Mouse (Mus musculus) embryo, embryonic 11 days (tissue): ENCODE results near the gene AL731706.1.
"Not testable (repeated sequence)": the region's sequence is repeated elsewhere in the genome, so short reads cannot be mapped to it uniquely, and the experiment has no call there.

Source experiments
- DNase-seq: peaks from one replicate; pipeline ENCODE4 v3.0.0-alpha.2; 2015

AL731706.1 gene

DNA sequence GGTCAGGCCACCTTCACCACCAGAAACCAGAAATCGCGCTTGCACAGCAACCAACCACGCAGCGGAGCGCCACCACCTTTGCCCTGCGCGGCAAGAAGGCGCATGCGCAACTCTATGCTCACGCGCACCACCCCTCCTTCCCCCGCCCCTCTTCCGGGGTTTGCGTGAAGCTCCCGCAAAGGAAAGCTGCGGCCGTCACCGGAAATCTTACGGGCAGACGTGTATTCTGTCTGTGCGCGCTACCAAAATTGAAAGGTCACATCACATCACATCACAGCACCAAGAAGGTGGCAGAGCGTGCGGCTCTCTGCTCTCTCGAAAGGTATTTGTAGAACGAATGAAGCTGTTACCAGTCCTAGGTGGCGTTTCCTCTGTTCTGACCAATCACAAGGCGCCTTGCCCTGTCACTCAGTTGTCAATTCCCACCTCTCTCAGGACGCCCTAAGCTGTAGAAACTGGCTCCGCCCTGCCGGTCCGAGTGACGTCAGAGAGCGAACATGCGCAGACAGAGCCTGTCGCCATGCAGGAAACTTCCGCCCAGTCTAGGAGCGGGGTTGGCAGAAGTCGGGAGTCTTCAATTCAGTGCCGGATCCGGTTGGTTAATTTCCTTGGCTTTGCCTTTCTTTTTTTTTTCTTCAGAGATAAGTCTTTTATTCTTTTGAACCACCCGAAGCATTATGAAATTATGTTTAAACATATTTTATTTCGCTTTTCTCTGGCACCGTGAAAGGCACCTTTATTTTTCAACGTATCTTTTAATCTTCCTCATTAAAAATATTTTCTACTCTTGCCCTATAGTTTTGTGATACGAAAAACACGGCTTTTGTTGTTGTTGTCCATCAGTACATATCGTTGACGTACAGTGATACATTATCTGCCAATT, at the start of gene AL731706.1, which contains the start of the genes Slx4ip and Mkks:
AL731706.1 (minus strand) TSS at position 322 of the 883 bp plus-strand sequence.
Slx4ip (plus strand) TSS at position 151 of the 883 bp plus-strand sequence.
Mkks (minus strand) TSS at position 322 of the 883 bp plus-strand sequence.
- peak; percentile 98 for DNase-seq

DNA sequence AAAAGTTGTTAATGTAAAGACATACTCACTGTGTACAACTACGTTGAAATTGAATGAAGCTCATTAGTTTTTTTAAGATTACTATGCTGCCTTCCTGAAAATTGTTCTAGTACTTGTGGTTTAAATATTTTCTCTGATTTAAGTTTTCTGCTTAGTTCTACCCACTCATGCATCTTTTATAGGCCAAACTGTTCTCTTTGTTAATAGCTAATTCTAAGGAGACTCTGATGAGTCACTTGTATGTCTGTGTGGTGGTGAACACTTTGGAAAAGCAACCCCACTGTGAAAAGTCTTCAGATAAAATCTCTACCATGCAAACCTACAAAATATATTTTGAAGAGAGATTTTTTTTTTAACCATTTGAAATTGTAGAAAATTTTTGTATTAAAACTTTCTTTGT, 47.1 kb upstream of the AL731706.1 start:
- DNase-seq = no peak

DNA sequence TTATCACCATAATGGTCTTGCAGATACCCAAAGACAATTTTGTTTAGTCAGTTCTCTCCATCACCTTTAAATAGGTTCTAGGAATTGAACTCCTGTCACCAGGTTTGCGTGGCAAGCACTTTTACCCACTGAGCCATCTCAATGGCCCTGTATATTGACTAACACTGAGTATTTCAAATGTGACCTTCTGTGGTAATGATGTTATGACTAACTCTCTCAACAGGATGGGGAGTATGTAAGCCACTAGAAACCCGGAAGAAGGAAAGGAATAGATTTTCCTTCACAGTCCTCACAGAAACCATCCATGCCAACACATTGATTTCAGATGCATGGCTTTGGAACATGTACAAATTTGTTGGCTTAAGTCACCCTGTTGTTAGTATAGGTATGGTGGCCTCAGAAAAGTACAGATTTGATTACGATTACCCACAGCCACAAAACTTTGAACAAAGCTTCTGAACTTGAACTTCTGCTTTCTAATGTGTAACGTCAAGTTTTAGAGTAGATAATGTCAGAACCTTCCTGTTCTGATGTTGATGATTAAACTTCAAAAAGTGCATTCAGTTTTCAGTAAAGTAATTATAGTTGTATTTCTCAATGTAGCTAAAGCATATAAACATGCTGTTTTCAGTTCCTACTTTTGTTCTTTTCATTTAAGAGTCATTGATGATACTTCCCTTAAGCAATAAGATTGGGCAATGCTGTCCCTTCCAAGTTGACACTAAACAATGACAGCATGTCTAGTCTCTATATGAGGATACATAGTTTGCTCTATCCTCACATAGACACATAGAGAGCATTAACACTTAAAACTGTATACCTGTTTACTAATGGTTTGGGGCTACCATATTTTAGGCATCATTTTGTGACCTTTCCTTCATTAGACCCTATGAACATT, 45.5 kb upstream of the AL731706.1 start:
- DNase-seq = no peak

DNA sequence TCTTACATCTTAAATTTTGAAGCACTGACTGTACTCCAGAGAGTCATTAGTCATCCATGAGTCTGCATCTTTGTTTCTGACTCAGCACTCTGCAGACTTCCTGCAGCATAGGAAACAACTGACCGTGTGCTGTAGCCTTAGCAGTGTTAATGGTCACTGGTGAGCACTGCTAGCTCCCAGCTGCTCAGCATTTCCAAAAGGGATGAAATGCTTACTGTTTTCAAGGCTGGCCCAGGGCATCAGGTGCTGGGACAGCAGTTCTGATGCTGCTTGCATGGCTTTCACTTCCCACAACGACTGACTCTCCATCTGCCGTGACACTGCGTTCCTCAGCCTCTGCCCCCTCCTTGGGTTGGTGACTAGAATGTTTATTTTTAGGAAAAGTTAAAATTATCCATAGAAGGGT, 29.8 kb upstream of the AL731706.1 start:
- DNase-seq = peak; percentile 32

DNA sequence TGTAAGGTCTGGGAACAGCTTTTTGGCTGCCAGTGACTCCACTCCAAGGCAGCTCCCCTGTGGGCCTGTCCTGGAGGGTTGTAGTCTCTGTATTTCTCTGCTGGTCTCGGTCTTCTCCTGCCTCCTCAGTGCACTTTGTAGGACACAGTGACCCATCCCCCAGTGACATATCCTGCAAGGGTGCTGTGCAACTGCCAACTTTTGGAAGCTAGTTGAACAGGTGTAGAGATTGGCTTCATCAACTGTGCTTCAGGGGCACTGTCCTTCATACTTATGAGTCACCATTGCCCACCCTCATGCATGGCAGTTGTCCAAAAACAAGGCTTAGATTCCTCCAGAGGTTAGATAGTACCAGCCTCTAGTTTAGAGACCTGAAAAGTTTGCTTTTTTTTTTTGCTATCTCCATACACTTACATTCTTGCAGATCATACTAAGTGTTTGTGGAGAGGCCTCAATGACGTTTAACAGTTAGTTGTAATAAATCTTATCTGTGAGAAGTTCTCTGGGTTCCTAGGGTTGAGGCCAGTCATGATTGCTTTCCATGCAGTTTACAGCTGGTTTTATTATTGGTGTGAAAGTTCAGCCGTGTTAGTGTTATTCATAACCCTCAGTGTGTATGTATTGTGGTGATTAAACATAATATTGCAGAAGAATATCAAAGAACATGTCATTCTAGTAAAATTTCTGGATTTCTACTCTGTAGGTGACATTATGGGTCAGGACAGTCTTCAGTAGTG, 29.2 kb upstream of the AL731706.1 start:
- no peak for DNase-seq

DNA sequence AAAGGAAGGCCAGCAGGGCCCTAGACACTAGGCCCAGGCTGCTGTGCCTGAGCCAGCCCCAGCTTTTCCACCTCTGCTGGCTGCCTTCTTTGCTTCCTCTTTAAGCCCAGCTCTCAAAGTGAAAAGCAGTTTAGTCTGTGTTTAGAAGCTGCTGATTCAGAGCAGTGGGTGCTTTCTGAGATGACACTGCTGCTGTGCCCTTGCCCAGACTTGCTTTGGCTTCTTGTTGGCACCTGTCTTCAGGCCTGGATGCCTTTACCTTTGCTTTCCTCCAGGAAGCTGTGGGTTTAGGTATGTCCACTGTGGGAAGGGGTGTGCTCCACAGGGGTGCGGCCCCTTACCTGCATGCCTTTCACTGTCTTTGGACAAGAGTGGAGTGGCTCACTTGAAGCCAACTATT, 28.2 kb upstream of the AL731706.1 start:
- DNase-seq = no peak

DNA sequence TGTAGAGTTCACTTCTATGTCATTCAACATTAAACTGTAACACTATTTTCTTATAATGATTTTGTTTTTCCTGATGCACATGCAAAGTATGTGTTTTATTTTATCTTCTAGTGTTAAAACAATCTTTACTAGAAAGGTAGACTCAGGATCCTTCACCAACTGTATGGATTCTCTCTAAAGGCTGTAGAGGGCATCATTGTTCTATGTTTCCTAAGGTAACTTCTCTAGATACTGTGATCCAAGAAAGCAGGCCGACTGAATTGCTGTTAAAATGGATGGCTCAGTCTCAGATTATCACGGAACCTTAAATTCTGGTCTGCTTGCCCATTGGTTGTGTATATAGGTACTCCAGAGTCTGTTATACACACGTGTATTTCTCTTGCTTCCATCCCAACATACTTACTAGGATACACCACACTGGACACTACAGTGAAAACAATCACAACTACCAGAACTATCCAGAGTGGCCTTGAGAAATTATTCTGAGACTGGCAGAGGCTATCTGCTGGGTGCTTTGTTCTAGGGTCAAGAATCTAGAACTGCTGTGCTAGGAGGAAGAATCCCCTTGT, 23.2 kb upstream of the AL731706.1 start:
- peak; percentile 56 for DNase-seq

DNA sequence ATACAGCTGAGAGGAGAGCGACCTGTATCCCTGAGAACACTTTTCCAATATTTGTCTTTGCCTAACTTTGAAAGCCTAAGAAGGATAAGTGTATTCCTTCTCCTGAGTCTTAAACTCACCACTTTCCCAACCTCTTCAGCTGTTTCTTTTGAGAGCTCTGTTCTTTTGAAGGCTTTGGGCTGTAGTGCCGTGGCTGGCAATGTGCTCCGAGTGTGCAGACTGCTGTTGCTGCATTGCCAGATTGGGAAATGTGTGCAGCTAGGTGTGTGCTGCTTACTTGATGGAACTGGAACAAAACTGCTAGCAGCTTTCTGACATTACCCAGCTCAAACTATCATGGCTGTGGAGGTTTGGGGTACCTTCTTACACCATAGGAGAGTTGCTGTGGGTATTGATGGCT, 21.8 kb upstream of the AL731706.1 start:
- DNase-seq = no peak

DNA sequence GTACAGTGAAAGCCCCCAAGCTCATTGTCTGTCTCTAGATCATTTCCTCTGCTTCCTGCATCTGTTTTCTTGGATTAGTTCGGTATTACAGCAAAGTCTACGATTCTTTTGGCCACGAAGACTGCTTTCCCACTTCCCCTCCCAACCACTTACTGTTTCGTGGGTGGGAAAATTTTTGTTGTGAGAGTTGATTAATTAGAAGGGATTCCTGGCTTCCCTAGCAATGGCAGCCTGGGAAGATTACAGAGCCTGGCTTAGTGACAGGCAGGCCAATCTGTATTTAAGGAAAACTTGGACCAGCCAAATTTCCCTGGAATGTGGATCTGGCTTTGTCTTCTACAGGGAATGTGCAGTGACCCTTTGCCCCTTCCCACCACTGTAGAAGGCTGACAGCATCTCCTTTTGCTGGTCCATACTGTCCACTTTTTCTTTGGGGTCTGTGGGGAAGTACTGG, 20.8 kb upstream of the AL731706.1 start:
- DNase-seq = peak; percentile 39

DNA sequence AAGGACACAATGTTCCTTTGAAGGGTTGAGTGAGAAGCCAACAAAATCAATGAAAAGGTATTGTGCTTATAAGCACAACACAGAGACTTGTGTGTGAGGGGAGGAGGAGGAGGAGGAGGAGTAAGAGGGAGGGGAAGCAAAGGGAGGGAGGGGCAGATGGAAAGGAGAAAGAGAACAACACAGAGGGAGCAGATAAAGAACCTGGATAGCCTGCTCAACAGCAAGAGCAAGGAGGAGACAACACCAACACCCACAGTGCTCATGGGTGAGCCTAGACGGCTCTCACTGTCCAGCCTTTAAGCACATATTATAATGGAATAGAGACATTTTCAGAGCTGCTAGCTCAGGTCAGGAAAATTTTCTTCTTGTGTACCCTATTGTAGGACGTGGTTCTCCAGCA, 18.1 kb upstream of the AL731706.1 start:
- DNase-seq = no peak

DNA sequence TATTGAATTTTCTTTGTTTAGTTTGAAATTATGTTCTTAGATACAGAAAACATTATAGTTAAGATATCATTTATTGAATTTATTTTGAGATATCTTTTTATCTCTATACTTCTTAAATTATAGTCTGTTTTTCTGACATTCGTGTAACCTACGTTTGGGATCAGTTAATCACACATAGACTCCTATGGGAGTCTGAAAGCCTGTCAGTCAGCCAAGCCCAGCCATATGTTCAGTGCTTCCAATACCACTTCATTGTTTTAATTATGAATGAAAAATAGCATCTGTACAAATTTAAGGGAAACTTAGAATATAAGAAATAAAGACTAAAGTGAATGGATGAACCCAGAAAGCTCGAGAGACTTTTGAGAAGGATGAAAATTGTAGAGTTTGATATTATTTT, 17.4 kb upstream of the AL731706.1 start:
- no peak for DNase-seq

DNA sequence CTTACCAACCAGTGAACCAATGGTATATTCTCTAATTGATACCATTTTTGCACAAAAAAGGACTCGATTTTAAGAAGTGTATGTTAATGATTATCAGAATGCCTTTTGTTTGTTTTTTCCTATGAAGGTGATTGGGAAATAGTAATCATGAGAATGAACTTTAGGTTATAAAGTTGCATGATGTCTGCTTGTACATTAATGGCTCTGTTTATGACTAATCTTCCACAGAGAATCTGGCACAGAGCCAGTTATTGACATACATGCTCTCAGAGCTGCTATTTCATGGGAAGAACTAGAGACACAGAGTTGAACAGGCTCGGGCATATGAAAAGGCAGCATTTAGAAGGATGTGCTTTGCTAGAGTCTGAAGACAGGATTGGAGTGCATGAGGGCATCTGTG, 4.9 kb upstream of the AL731706.1 start:
- DNase-seq = no peak

DNA sequence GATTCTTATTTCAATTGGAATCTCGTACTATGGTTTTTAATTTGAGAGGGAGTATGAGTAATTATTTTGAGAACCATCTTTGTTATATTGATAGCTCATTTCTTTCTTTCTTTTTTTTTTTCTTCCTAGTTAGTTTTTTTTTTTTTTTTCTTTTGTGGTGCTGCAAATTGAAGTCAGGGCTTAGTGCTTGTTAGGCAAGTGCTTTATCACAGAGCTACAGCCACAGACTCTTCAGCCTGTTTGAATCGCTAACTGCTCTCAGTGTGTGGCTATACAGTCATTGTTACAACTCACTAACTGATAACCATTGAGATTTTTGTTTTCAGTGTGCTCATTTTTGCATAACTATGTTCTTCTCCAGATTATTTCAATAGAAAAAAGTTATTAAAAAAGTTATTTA, 3.3 kb upstream of the AL731706.1 start:
- DNase-seq = no peak

DNA sequence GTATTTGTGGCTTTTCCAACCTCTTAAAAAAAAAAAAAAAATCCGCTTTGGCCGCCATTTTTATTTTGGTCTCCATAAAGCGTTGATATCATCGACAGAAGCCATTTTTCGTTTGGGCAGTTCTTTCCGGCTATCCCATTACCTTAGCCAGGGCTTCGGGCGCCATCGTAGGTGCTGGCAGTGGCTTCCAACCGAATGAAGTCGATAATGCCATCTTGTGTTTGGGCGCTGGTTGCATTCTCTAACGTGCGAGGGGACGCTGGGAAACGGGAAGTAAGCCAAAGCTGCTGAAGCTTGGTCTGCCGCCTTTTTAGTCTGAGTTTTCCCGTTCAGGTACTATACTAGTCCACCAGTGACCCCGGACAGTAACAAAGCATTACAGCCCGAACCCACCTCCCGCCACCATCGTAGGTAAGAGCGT, 772 bp upstream of the AL731706.1 start:
- DNase-seq = peak; percentile 96

DNA sequence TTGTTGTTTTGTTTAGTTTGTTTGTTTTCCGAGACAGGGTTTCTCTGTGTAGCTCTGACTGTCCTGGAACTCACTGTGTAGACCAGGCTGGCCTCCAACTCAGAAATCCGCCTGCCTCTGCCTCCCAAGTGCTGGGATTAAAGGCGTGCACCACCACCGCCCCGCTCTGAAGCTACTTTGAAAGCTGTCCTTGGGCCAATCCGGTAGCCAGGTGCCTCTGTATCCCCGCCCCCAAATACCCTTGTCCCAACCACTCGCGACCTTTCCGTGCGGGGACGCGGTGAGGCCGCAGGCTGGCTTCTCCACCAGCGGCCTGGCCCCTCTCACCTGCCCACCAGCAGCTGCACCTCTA, 497 bp downstream of the AL731706.1 start:
- not testable (repeated sequence) for DNase-seq

DNA sequence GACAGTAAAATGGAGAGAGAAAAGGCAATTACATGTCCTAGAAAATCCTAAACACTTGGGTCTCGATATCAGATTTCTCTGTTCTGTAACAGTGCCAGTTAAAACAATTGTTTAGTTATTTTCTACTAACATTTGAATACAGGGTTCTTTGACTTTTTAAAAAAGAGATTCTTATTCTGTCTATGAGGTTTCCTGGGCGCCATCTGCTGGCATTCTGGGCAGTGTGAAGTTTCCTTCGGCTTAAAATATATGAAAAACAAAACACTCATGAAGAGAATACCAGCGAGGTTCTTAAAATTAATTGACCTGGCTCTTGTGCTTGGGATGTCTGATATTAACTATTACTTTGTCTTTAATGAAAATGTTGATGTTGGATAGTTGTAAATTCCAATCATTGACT, 4.3 kb downstream of the AL731706.1 start:
- peak; percentile 47 for DNase-seq

DNA sequence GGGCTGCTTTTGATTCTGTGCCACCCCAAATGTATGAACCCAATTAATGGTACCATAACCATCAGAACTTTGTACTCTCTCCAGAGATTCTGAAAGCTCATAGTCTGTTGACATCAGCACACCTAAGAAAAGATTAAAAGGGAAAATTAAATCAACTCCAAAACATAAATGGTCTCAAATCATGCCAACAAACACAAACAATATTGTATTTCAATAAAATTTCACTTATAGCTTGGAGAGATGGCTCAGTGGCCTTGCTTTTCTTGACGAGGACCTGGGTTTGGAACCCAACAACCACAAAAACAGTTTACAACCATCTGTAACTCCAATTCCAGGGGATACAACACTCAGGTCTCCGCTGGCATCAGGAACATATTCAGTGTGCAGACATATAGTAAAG, 5.6 kb downstream of the AL731706.1 start, which contains the start of gene AL731706.2:
AL731706.2 (minus strand) TSS at position 101 of the 400 bp plus-strand sequence.
- DNase-seq = no peak

DNA sequence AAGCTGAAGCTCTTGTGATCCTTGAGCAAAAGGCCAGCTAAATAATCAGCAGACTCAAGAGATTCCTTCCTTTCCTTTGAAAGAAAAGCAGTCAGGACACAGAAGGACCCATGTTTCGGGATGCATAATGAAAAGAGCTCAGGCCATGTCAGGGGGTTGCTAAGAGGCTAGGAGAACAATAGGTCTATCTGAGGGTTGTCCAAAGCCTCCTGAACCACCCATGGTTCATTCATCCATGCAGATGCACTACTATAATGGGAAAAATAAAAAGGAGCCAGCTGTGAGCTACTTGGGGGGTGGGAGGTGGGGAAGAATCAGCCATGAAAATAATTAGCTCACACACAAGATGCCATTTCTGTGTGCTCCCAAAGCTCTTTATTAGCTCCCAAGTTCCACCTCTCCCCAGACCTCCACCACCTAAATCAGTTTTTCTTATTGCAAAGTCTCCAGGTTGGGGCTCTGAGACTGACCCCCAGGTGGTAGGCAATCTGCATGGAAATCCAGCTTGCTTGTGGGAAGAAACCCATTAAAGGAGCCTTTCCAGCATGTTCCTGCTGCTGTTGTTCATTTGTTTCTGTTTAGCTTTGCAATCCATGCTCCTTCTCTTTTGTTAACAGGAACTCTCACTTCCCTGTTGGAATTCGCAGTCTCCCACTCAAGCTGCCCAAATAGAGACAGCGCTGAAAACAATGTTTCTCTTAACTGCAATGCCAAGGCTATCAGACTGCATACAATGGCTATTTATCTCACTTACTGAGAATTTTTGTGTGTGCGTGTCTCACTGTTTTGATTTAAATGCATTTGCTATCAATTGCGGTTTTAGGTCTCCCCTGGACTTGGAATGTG, 36.4 kb downstream of the AL731706.1 start:
- DNase-seq = peak; percentile 34

DNA sequence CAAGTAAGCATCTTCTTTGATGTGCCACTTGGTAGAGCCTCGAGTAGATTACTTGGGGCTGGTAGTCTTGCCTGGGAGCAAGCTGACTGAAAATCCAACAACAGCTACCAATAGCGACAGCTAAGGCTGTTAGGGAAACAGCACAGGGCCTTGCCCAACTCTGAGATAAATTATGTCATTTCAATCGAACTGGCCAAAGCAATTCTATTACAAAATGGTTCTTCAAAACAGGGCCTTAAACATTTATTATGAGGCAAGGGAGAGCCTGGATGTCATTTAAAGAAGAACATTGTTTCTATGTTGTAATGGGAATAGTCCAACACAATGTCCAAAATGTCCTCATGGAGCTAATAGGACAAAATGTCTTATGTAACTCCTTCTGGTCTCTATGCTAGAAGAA, 40.8 kb downstream of the AL731706.1 start:
- no peak for DNase-seq

DNA sequence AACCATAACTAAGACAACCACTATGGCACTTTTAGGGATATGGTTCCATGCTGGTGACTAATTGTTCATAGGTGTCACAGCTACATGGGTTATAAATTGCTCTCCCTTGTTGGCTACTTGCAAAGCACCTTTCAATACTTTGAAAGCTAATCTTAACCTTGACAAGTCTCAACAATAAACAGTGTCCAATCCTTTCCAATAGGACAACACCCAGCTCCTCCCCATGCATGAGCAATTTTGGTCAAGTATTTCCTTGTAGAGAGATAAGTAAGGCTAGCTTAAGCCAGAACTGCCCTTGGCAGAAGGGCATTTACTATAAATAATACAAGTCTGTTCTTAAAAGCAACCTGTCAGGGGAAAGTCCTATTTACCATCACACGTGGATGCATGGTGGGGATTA, 53.2 kb downstream of the AL731706.1 start:
- no peak for DNase-seq

DNA sequence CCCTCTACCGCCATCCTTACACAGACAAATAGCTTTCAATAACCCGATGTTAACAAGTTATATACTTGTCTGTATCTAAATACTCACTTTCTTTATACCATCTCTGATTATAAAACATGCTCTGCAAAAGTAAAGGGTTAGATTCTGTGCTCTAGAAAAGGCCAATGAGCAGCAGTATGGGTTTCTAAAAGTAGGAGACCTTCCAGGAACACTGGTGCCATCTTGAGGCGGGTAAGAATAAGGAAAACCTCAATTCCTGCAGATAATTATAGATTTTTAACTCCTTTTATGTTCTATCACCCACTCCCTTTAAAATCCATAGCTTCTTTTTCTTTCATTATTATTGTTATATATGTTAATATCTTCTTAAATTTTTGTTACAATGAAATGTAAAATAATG, 55.3 kb downstream of the AL731706.1 start:
- peak; percentile 35 for DNase-seq
